10 mouse cellular contexts compared by ENCODE assay signal in genomic region chr9:44364480-44364879, GRCm38 (mm10). TPM values are rescaled to one million over a fixed set of nuclear protein-coding genes. Genes with fewer than 3 reads are reported as not detected.
DNase-seq lines count a peak whose midpoint lies in the region; ATAC-seq and TF ChIP-seq lines count a peak whose summit lies in the region.
"Had no signal": no experiment of that assay in that cellular context is flagged by ENCODE, and none has a peak within 500 bp of the region (broad histone marks: within the 10 kb centered on the region; RNA-seq: fewer than 3 reads in every experiment).

No protein-coding gene starts in this region.

- H3K36me3 ChIP-seq in forebrain, postnatal 0 days (ENCODE audit: insufficient read depth): peaks cover 3% of the 10 kb centered on the region; the same call in 1 of the 2 replicates
- H3K36me3 ChIP-seq in forebrain, embryonic 16.5 days (ENCODE audit: control insufficient read depth, insufficient read depth): no peaks in the 10 kb centered on the region; the same call in 1 of the 2 replicates

- no peak overlapping the region for H3K27ac ChIP-seq in forebrain, postnatal 0 days (ENCODE audit: low read depth, low read length)
- no peak overlapping the region for H3K27ac ChIP-seq in forebrain, embryonic 16.5 days (ENCODE audit: low read length)
- H3K27ac ChIP-seq: embryonic facial prominence, embryonic 13.5 days had no signal

- no peak overlapping the region for H3K4me2 ChIP-seq in forebrain, postnatal 0 days (ENCODE audit: low read depth)
- no peak overlapping the region for H3K4me2 ChIP-seq in forebrain, embryonic 16.5 days (ENCODE audit: low read length)
- H3K4me2 ChIP-seq: embryonic facial prominence, embryonic 13.5 days had no signal

- no peaks in the 10 kb centered on the region for H3K9me3 ChIP-seq in forebrain, postnatal 0 days (ENCODE audit: low read length)
- H3K9me3 ChIP-seq in forebrain, embryonic 16.5 days (ENCODE audit: control insufficient read depth, low read length): no peaks in the 10 kb centered on the region
- H3K9me3 ChIP-seq: embryonic facial prominence, embryonic 13.5 days had no signal

- DNase-seq in forebrain, postnatal 0 days: no peak
- DNase-seq in right cerebral cortex, postnatal 4 days: peak; percentile 31
- no peak for DNase-seq in right cerebral cortex, adult 18-20 months
- DNase-seq in embryo, embryonic 11 days: peak; percentile 22
- DNase-seq in thymus, postnatal 14 days: peak; percentile 36
- DNase-seq in layer of hippocampus, adult 18-20 months (ENCODE audit: low spot score in 2 of 2): no peak
- no peak for DNase-seq in gastrocnemius, adult 8-10 months (ENCODE audit: low spot score in 2 of 2)
- DNase-seq: heart, postnatal 14 days had no signal

- no peak for ATAC-seq in forebrain, postnatal 0 days
- ATAC-seq in forebrain, embryonic 16.5 days: no peak

- H3K27me3 ChIP-seq in forebrain, postnatal 0 days (ENCODE audit: insufficient read depth, low read length): no peaks in the 10 kb centered on the region
- no peaks in the 10 kb centered on the region for H3K27me3 ChIP-seq in forebrain, embryonic 16.5 days (replicated peaks; ENCODE audit: control insufficient read depth, insufficient read depth, low read length)
- H3K27me3 ChIP-seq: embryonic facial prominence, embryonic 13.5 days had no signal

- peak; percentile 49 for TF ChIP-seq CTCF in forebrain, postnatal 0 days (IDR thresholded peaks at IDR 0.05; ENCODE audit: low read depth)

- no peak overlapping the region for H3K9ac ChIP-seq in forebrain, postnatal 0 days
- H3K9ac ChIP-seq in forebrain, embryonic 16.5 days (replicated peaks; ENCODE audit: low read depth, low read length): no peak overlapping the region
- H3K9ac ChIP-seq: embryonic facial prominence, embryonic 13.5 days had no signal

- WGBS in forebrain, postnatal 0 days: 57% methylated on average over 3 of the region's 3 CpGs
- WGBS in forebrain, embryonic 16.5 days: 57% methylated on average over 3 of the region's 3 CpGs

- H3K4me3 ChIP-seq in forebrain, postnatal 0 days (ENCODE audit: low read depth, low read length): no peak overlapping the region
- no peak overlapping the region for H3K4me3 ChIP-seq in forebrain, embryonic 16.5 days (replicated peaks; ENCODE audit: low read length)
- H3K4me3 ChIP-seq: embryonic facial prominence, embryonic 13.5 days had no signal

- peaks cover 6% of the 10 kb centered on the region for H3K4me1 ChIP-seq in forebrain, postnatal 0 days (ENCODE audit: insufficient read depth)
- peaks cover 7% of the 10 kb centered on the region for H3K4me1 ChIP-seq in forebrain, embryonic 16.5 days (replicated peaks; ENCODE audit: control insufficient read depth, insufficient read depth, low read length)

RNA-seq across cellular contexts. Expression of gene Vps11, which starts 3.0 kb away (rescaled TPM):
- total RNA-seq in forebrain, postnatal 0 days (2014; rRNA removed): 37.6 and 39.1 TPM in 2 replicates
- polyA plus RNA-seq in forebrain, postnatal 0 days (2015; fragmentation: Nextera tagmentation; extraction: Ambion mirVana): 36.2 and 39.9 TPM in 2 replicates
- 46.5 and 47.0 TPM in 2 replicates for polyA plus RNA-seq in forebrain, embryonic 16.5 days (2015; fragmentation: Nextera tagmentation; extraction: Ambion mirVana)
- 10 to 100 TPM; 54.9 to 56.6 TPM for total RNA-seq in layer of hippocampus, adult 18-20 months (2021)
- total RNA-seq in gastrocnemius, adult 8-10 months (2022): 10 to 100 TPM; 17.6 to 19.0 (median 18.3) TPM

RNA-seq across cellular contexts. Expression of gene Hyou1, which starts 14.8 kb away (rescaled TPM):
- 51.8 and 59.0 TPM in 2 replicates for total RNA-seq in forebrain, postnatal 0 days (2014; rRNA removed)
- 14.0 and 17.4 TPM in 2 replicates for polyA plus RNA-seq in forebrain, postnatal 0 days (2015; fragmentation: Nextera tagmentation; extraction: Ambion mirVana)
- 26.3 and 27.2 TPM in 2 replicates for polyA plus RNA-seq in forebrain, embryonic 16.5 days (2015; fragmentation: Nextera tagmentation; extraction: Ambion mirVana)
- 100 to 1,000 TPM; 130 to 141 TPM for total RNA-seq in layer of hippocampus, adult 18-20 months (2021)
- total RNA-seq in gastrocnemius, adult 8-10 months (2022): 10 to 100 TPM; 24.2 to 32.0 (median 25.9) TPM

RNA-seq across cellular contexts. Expression of gene Hmbs, which starts 20.5 kb away (rescaled TPM):
- total RNA-seq in forebrain, postnatal 0 days (2014; rRNA removed): 38.1 and 38.6 TPM in 2 replicates
- polyA plus RNA-seq in forebrain, postnatal 0 days (2015; fragmentation: Nextera tagmentation; extraction: Ambion mirVana): 53.3 and 55.0 TPM in 2 replicates
- 64.3 and 64.7 TPM in 2 replicates for polyA plus RNA-seq in forebrain, embryonic 16.5 days (2015; fragmentation: Nextera tagmentation; extraction: Ambion mirVana)
- 10 to 100 TPM; 18.9 to 21.2 TPM for total RNA-seq in layer of hippocampus, adult 18-20 months (2021)
- 10 to 100 TPM; 24.2 to 26.1 (median 25.2) TPM for total RNA-seq in gastrocnemius, adult 8-10 months (2022)

RNA-seq across cellular contexts. Expression of gene H2afx, which starts 30.0 kb away (rescaled TPM):
- total RNA-seq in forebrain, postnatal 0 days (2014; rRNA removed): 97.8 and 109 TPM in 2 replicates
- 143 and 149 TPM in 2 replicates for polyA plus RNA-seq in forebrain, postnatal 0 days (2015; fragmentation: Nextera tagmentation; extraction: Ambion mirVana)
- 182 and 199 TPM in 2 replicates for polyA plus RNA-seq in forebrain, embryonic 16.5 days (2015; fragmentation: Nextera tagmentation; extraction: Ambion mirVana)
- 10 to 100 TPM; 46.1 to 47.7 TPM for total RNA-seq in layer of hippocampus, adult 18-20 months (2021)
- 10 to 100 TPM in 1 of 4 experiments, 1 to 10 TPM in 3; 7.8 to 10.3 (median 8.7) TPM for total RNA-seq in gastrocnemius, adult 8-10 months (2022)

RNA-seq across cellular contexts. Expression of gene Slc37a4, which starts 32.2 kb away (rescaled TPM):
- total RNA-seq in forebrain, postnatal 0 days (2014; rRNA removed): 51.6 and 69.5 TPM in 2 replicates
- polyA plus RNA-seq in forebrain, postnatal 0 days (2015; fragmentation: Nextera tagmentation; extraction: Ambion mirVana): 32.3 and 39.4 TPM in 2 replicates
- 38.4 and 41.6 TPM in 2 replicates for polyA plus RNA-seq in forebrain, embryonic 16.5 days (2015; fragmentation: Nextera tagmentation; extraction: Ambion mirVana)
- total RNA-seq in layer of hippocampus, adult 18-20 months (2021): 10 to 100 TPM; 27.4 to 28.9 TPM
- total RNA-seq in gastrocnemius, adult 8-10 months (2022): 100 to 1,000 TPM in 3 of 4 experiments, 10 to 100 TPM in 1; 96.0 to 131 (median 127) TPM

Comparison
In these comparisons a context has a peak if more than half of its experiments do, and no peak if none do; other contexts are left out.
1. DNase-seq: peak in right cerebral cortex, postnatal 4 days (single experiment), embryo, embryonic 11 days (single experiment) and thymus, postnatal 14 days (single experiment); none in forebrain, postnatal 0 days (single experiment), right cerebral cortex, adult 18-20 months (single experiment), layer of hippocampus, adult 18-20 months (0 of 2) and gastrocnemius, adult 8-10 months (0 of 2).